Mouse (Mus musculus) lung, embryonic 14.5 days (tissue): ENCODE data around the gene Sox3. TPM values are rescaled to one million over a fixed set of nuclear protein-coding genes. Genes with fewer than 3 reads are reported as not detected.

Experiments used
- ATAC-seq: fragments of 200-750 bp; cut with Nextera tagmentation; 2 replicates; pipeline ENCODE4 v1.8.0; 2017; ENCODE audit warnings: mild to moderate bottlenecking, moderate TSS enrichment, moderate library complexity; ENCODE audit not compliant: insufficient read depth
- DNase-seq: peaks from one replicate; pipeline ENCODE4 v3.0.0-alpha.2; 2015
- H3K27ac ChIP-seq: fragments of 300-500 bp; sonication (generic); 2 replicates; pipeline ENCODE4 v1.5.1; 2014; ENCODE audit warnings: low read depth, mild to moderate bottlenecking, moderate library complexity
- H3K27me3 ChIP-seq: fragments of 300-500 bp; sonication (generic); 2 replicates; pipeline ENCODE4 v1.6.1; 2014; ENCODE audit warnings: low read length, control low read depth; ENCODE audit not compliant: insufficient read depth
- H3K36me3 ChIP-seq: fragments of 300-500 bp; sonication (generic); 2 replicates; pipeline ENCODE4 v1.6.1; 2014; ENCODE audit warnings: control low read depth; ENCODE audit not compliant: insufficient read depth
- H3K4me1 ChIP-seq: fragments of 300-500 bp; sonication (generic); 2 replicates; pipeline ENCODE4 v1.6.1; 2014; ENCODE audit warnings: antibody characterized with exemption, control low read depth; ENCODE audit not compliant: insufficient read depth
- H3K4me2 ChIP-seq: fragments of 300-500 bp; sonication (generic); 2 replicates; pipeline ENCODE4 v1.6.1; 2014; ENCODE audit warnings: mild to moderate bottlenecking
- H3K4me3 ChIP-seq: fragments of 300-500 bp; sonication (generic); 2 replicates; pipeline ENCODE4 v1.5.1; 2014; ENCODE audit warnings: low read depth, low read length
- H3K9ac ChIP-seq: fragments of 300-500 bp; sonication (generic); 2 replicates; pipeline ENCODE4 v1.6.1; 2014
- H3K9me3 ChIP-seq: fragments of 300-500 bp; sonication (generic); 2 replicates; pipeline ENCODE4 v1.6.1; 2016; ENCODE audit warnings: low read depth, low read length, control low read depth
- CTCF ChIP-seq: IDR thresholded peaks from 2 replicates; pipeline ENCODE4 v1.5.1; 2016; ENCODE audit warnings: antibody characterized with exemption, low read depth
- WGBS: fragments of 180-500 bp; shearing (Covaris S2); extraction: QIAGEN DNeasy Blood & Tissue Kit; methylation state at CpG from one replicate; pipeline ENCODE4 v1.1.7; 2014; 5-methylcytosine and 5-hydroxymethylcytosine counted together
- polyA plus RNA-seq: library from polyadenylated mRNA; unstranded; fragments of >200 nt; fragmentation: Nextera tagmentation; extraction: Ambion mirVana; gene quantifications from 2 replicates; pipeline ENCODE4 v1.2.1, GENCODE M21; 2014

The Sox3 gene
- polyA plus RNA-seq, result not detected in 2 replicates

GRCm38 (mm10) chrX:60892801-60893681 lies at the start of gene Sox3:
TSS of gene Sox3 (minus strand) at chrX:60893430.
- DNase-seq (peak; percentile 14), ATAC-seq (no peak)
- H3K9ac ChIP-seq, result no peak within 1 kb of the TSS
- no peak for TF ChIP-seq CTCF
- peak within 1 kb of the TSS; percentile 65 for H3K4me2 ChIP-seq
- H3K36me3 ChIP-seq, result no peaks in the 10 kb centered on the region
- WGBS, result 11% methylated on average over 73 of the region's 92 CpGs
- peak within 1 kb of the TSS; percentile 36 for H3K4me3 ChIP-seq
- peaks cover 93% of the 10 kb centered on the region for H3K27me3 ChIP-seq
- H3K27ac ChIP-seq, result no peak within 1 kb of the TSS
- no peaks in the 10 kb centered on the region for H3K9me3 ChIP-seq
- H3K4me1 ChIP-seq, result no peaks in the 10 kb centered on the region

GRCm38 (mm10) chrX:60940225-60940624 lies 47.0 kb upstream of the Sox3 start:
- Histone ChIP-seq H3K9me3 (no peaks in the 10 kb centered on the region), H3K27ac (no peak overlapping the region), H3K27me3 (no peaks in the 10 kb centered on the region), H3K4me3 (no peak overlapping the region), H3K4me2 (no peak overlapping the region), H3K4me1 (no peaks in the 10 kb centered on the region), H3K9ac (no peak overlapping the region), H3K36me3 (no peaks in the 10 kb centered on the region)
- WGBS, result 87% methylated on average over 3 of the region's 3 CpGs
- DNase-seq, result no peak
- no peak for TF ChIP-seq CTCF
- no peak for ATAC-seq

- H3K9me3 ChIP-seq, result no peaks in the 10 kb centered on the region
- H3K36me3 ChIP-seq, result no peaks in the 10 kb centered on the region
- no peak overlapping the region for H3K9ac ChIP-seq
- H3K4me3 ChIP-seq, result no peak overlapping the region
- H3K27me3 ChIP-seq, result peaks cover 48% of the 10 kb centered on the region
- no peak overlapping the region for H3K4me2 ChIP-seq
- no peaks in the 10 kb centered on the region for H3K4me1 ChIP-seq
- TF ChIP-seq CTCF, result no peak
- DNase-seq (no peak), ATAC-seq (no peak)
- 32% methylated on average over 4 of the region's 4 CpGs for WGBS
- H3K27ac ChIP-seq, result no peak overlapping the region
Measured at GRCm38 (mm10) chrX:60899546-60899945, 6.3 kb upstream of the Sox3 start.

- H3K4me3 ChIP-seq, result no peak overlapping the region
- ATAC-seq, result no peak
- no peak for DNase-seq
- H3K9ac ChIP-seq, result no peak overlapping the region
- no peak overlapping the region for H3K27ac ChIP-seq
- H3K27me3 ChIP-seq, result peaks cover 57% of the 10 kb centered on the region
- no peaks in the 10 kb centered on the region for H3K4me1 ChIP-seq
- WGBS, result 12% methylated on average over 18 of the region's 18 CpGs
- no peaks in the 10 kb centered on the region for H3K36me3 ChIP-seq
- H3K4me2 ChIP-seq, result no peak overlapping the region
- no peak for TF ChIP-seq CTCF
- no peaks in the 10 kb centered on the region for H3K9me3 ChIP-seq
Measured at GRCm38 (mm10) chrX:60898641-60899040, 5.4 kb upstream of the Sox3 start.

- ATAC-seq (no peak), DNase-seq (no peak)
- 11% methylated on average over 13 of the region's 13 CpGs for WGBS
- no peaks in the 10 kb centered on the region for H3K36me3 ChIP-seq
- peaks cover 77% of the 10 kb centered on the region for H3K27me3 ChIP-seq
- no peaks in the 10 kb centered on the region for H3K9me3 ChIP-seq
- no peak overlapping the region for H3K4me3 ChIP-seq
- H3K4me2 ChIP-seq, result no peak overlapping the region
- H3K4me1 ChIP-seq, result no peaks in the 10 kb centered on the region
- TF ChIP-seq CTCF, result no peak
- no peak overlapping the region for H3K9ac ChIP-seq
- H3K27ac ChIP-seq, result no peak overlapping the region
Measured at GRCm38 (mm10) chrX:60896296-60896695, 3.1 kb upstream of the Sox3 start.

GRCm38 (mm10) chrX:60895416-60895815 lies 2.2 kb upstream of the Sox3 start:
- TF ChIP-seq CTCF, result no peak
- 22% methylated on average over 8 of the region's 11 CpGs for WGBS
- no peak overlapping the region for H3K9ac ChIP-seq
- no peaks in the 10 kb centered on the region for H3K4me1 ChIP-seq
- H3K4me3 ChIP-seq, result no peak overlapping the region
- no peaks in the 10 kb centered on the region for H3K9me3 ChIP-seq
- no peak for DNase-seq
- no peak overlapping the region for H3K27ac ChIP-seq
- no peak for ATAC-seq
- H3K36me3 ChIP-seq, result no peaks in the 10 kb centered on the region
- peaks cover 83% of the 10 kb centered on the region for H3K27me3 ChIP-seq
- H3K4me2 ChIP-seq, result no peak overlapping the region

- ATAC-seq, result peak; percentile 15; the same call in 1 of the 2 replicates
- Histone ChIP-seq H3K4me3 (peak overlapping the region; percentile 36), H3K9me3 (no peaks in the 10 kb centered on the region), H3K27me3 (peaks cover 93% of the 10 kb centered on the region), H3K4me2 (peak overlapping the region; percentile 65), H3K9ac (no peak overlapping the region), H3K27ac (no peak overlapping the region), H3K36me3 (no peaks in the 10 kb centered on the region), H3K4me1 (no peaks in the 10 kb centered on the region)
- 5% methylated on average over 50 of the region's 59 CpGs for WGBS
- DNase-seq, result no peak
- no peak for TF ChIP-seq CTCF
Measured at GRCm38 (mm10) chrX:60893720-60894543, 702 bp upstream of the Sox3 start.
